Mouse (Mus musculus): Measurements from ENCODE around the gene Aldh3b3. TPM values are rescaled to one million over a fixed set of nuclear protein-coding genes. Genes with fewer than 3 reads are reported as not detected.
"Not testable (repeated sequence)": the region's sequence is repeated elsewhere in the genome, so short reads cannot be mapped to it uniquely, and the experiment has no call there.

The Aldh3b3 gene
- polyA plus RNA-seq, 1 experiment from 2014 or later, result not detected

- no peak overlapping the region for H3K4me3 ChIP-seq (replicated peaks)
- H3K27me3 ChIP-seq, result no peaks in the 10 kb centered on the region
- H3K9me3 ChIP-seq (replicated peaks), result no peaks in the 10 kb centered on the region
- 78% methylated on average over 5 of the region's 5 CpGs for WGBS
- no peak overlapping the region for H3K27ac ChIP-seq
- H3K9ac ChIP-seq, result no peak overlapping the region
- H3K36me3 ChIP-seq, result no peaks in the 10 kb centered on the region
- H3K4me1 ChIP-seq, result peaks cover 13% of the 10 kb centered on the region
- no peak overlapping the region for H3K4me2 ChIP-seq
- ATAC-seq (replicated peaks; ENCODE audit: low FRiP score), result no peak
These were observed 1.8 kb downstream of the Aldh3b3 start for GRCm38 (mm10) chr19:3960211-3960610.

- not testable (repeated sequence) for H3K27ac ChIP-seq; H3K9ac ChIP-seq; ATAC-seq (replicated peaks; ENCODE audit: low FRiP score); H3K36me3 ChIP-seq; H3K4me1 ChIP-seq; H3K4me3 ChIP-seq (replicated peaks); H3K27me3 ChIP-seq; H3K4me2 ChIP-seq; H3K9me3 ChIP-seq (replicated peaks)
- 81% methylated on average over 6 of the region's 6 CpGs for WGBS
These were observed 3.4 kb downstream of the Aldh3b3 start for GRCm38 (mm10) chr19:3961805-3962204.

GRCm38 (mm10) chr19:3962469-3962868, 4.0 kb downstream of the Aldh3b3 start:
- no peaks in the 10 kb centered on the region for H3K27me3 ChIP-seq
- no peak overlapping the region for H3K4me2 ChIP-seq
- no peak overlapping the region for H3K4me3 ChIP-seq (replicated peaks)
- no peak for ATAC-seq (replicated peaks; ENCODE audit: low FRiP score)
- H3K9me3 ChIP-seq (replicated peaks), result no peaks in the 10 kb centered on the region
- H3K9ac ChIP-seq, result no peak overlapping the region
- H3K27ac ChIP-seq, result no peak overlapping the region
- H3K4me1 ChIP-seq, result 0 out of 2 replicates have a peak, but pooled peaks cover 3% of the 10 kb centered on the region
- H3K36me3 ChIP-seq, result no peaks in the 10 kb centered on the region
- WGBS, result 17% methylated on average over 2 of the region's 2 CpGs

- ATAC-seq (replicated peaks; ENCODE audit: low FRiP score), result no peak
- 56% methylated on average over 4 of the region's 4 CpGs for WGBS
- H3K9ac ChIP-seq, result no peak overlapping the region
These were observed 5.6 kb downstream of the Aldh3b3 start for GRCm38 (mm10) chr19:3964030-3964429.

GRCm38 (mm10) chr19:3966330-3967075, 8.1 kb downstream of the Aldh3b3 start:
- Histone ChIP-seq H3K4me1 (0 out of 2 replicates have a peak, but pooled peaks cover 10% of the 10 kb centered on the region), H3K9me3 (replicated peaks) (no peaks in the 10 kb centered on the region), H3K4me3 (replicated peaks) (no peak overlapping the region), H3K27me3 (no peaks in the 10 kb centered on the region), H3K4me2 (no peak overlapping the region), H3K27ac (no peak overlapping the region), H3K9ac (no peak overlapping the region), H3K36me3 (no peaks in the 10 kb centered on the region)
- ATAC-seq (replicated peaks; ENCODE audit: low FRiP score), result no peak
- 78% methylated on average over 11 of the region's 11 CpGs for WGBS

More at GRCm38 (mm10) chr19:3964030-3964429, 5.6 kb downstream of the Aldh3b3 start:
- Histone ChIP-seq H3K4me2 (no peak overlapping the region), H3K36me3 (no peaks in the 10 kb centered on the region), H3K4me1 (no peaks in the 10 kb centered on the region), H3K9me3 (replicated peaks) (no peaks in the 10 kb centered on the region), H3K4me3 (replicated peaks) (no peak overlapping the region), H3K27ac (no peak overlapping the region), H3K27me3 (no peaks in the 10 kb centered on the region)

GRCm38 (mm10) chr19:3967258-3967657, 8.8 kb downstream of the Aldh3b3 start:
- H3K4me1 ChIP-seq, result peaks cover 12% of the 10 kb centered on the region
- WGBS, result 61% methylated on average over 3 of the region's 3 CpGs
- ATAC-seq (replicated peaks; ENCODE audit: low FRiP score), result no peak

GRCm38 (mm10) chr19:3972229-3972628, 13.8 kb downstream of the Aldh3b3 start, which contains the start of gene Aldh3b2:
Aldh3b2 (plus strand) TSS chr19:3972328.
- 11% methylated on average over 9 of the region's 9 CpGs for WGBS
- no peak within 1 kb of the TSS for H3K4me3 ChIP-seq (replicated peaks)

More at GRCm38 (mm10) chr19:3967258-3967657, 8.8 kb downstream of the Aldh3b3 start:
- no peaks in the 10 kb centered on the region for H3K27me3 ChIP-seq
- no peaks in the 10 kb centered on the region for H3K36me3 ChIP-seq
- H3K4me2 ChIP-seq, result no peak overlapping the region
- no peak overlapping the region for H3K4me3 ChIP-seq (replicated peaks)
- H3K27ac ChIP-seq, result no peak overlapping the region
- no peaks in the 10 kb centered on the region for H3K9me3 ChIP-seq (replicated peaks)
- H3K9ac ChIP-seq, result no peak overlapping the region

GRCm38 (mm10) chr19:3974608-3975007, 16.2 kb downstream of the Aldh3b3 start:
- H3K4me2 ChIP-seq; H3K4me3 ChIP-seq (replicated peaks); H3K9me3 ChIP-seq (replicated peaks); H3K27ac ChIP-seq; H3K9ac ChIP-seq; H3K36me3 ChIP-seq; H3K27me3 ChIP-seq; ATAC-seq (replicated peaks; ENCODE audit: low FRiP score): not testable (repeated sequence)
- WGBS, result 84% methylated on average over 6 of the region's 6 CpGs
- peaks cover 13% of the 10 kb centered on the region for H3K4me1 ChIP-seq

More at GRCm38 (mm10) chr19:3972229-3972628, 13.8 kb downstream of the Aldh3b3 start, which contains the start of gene Aldh3b2:
- no peak within 1 kb of the TSS for H3K27ac ChIP-seq
- H3K27me3 ChIP-seq, result no peaks in the 10 kb centered on the region
- H3K4me1 ChIP-seq, result peaks cover 15% of the 10 kb centered on the region
- no peaks in the 10 kb centered on the region for H3K9me3 ChIP-seq (replicated peaks)
- no peak for ATAC-seq (replicated peaks; ENCODE audit: low FRiP score)
- H3K9ac ChIP-seq, result no peak within 1 kb of the TSS
- no peak within 1 kb of the TSS for H3K4me2 ChIP-seq
- no peaks in the 10 kb centered on the region for H3K36me3 ChIP-seq

- WGBS, result 80% methylated on average over 2 of the region's 2 CpGs
- no peak for ATAC-seq (replicated peaks; ENCODE audit: low FRiP score)
These were observed 17.4 kb downstream of the Aldh3b3 start for GRCm38 (mm10) chr19:3975866-3976265.

GRCm38 (mm10) chr19:3980309-3980708, 21.9 kb downstream of the Aldh3b3 start:
- Histone ChIP-seq H3K27me3 (no peaks in the 10 kb centered on the region), H3K4me1 (peaks cover 29% of the 10 kb centered on the region), H3K36me3 (no peaks in the 10 kb centered on the region), H3K9me3 (replicated peaks) (no peaks in the 10 kb centered on the region), H3K27ac (no peak overlapping the region), H3K4me3 (replicated peaks) (no peak overlapping the region), H3K4me2 (no peak overlapping the region), H3K9ac (no peak overlapping the region)
- ATAC-seq (replicated peaks; ENCODE audit: low FRiP score), result peak; percentile 34; the same call in 1 of the 2 replicates
- WGBS, result 16% methylated on average over 4 of the region's 4 CpGs

More at GRCm38 (mm10) chr19:3975866-3976265, 17.4 kb downstream of the Aldh3b3 start:
- no peak overlapping the region for H3K4me2 ChIP-seq
- peaks cover 11% of the 10 kb centered on the region for H3K4me1 ChIP-seq
- no peak overlapping the region for H3K9ac ChIP-seq
- no peaks in the 10 kb centered on the region for H3K9me3 ChIP-seq (replicated peaks)
- no peak overlapping the region for H3K27ac ChIP-seq
- H3K27me3 ChIP-seq, result no peaks in the 10 kb centered on the region
- H3K36me3 ChIP-seq, result no peaks in the 10 kb centered on the region
- H3K4me3 ChIP-seq (replicated peaks), result no peak overlapping the region

- no peak for ATAC-seq (replicated peaks; ENCODE audit: low FRiP score)
- Histone ChIP-seq H3K4me1 (peaks cover 36% of the 10 kb centered on the region), H3K9ac (no peak overlapping the region), H3K4me3 (replicated peaks) (no peak overlapping the region), H3K36me3 (no peaks in the 10 kb centered on the region), H3K27ac (no peak overlapping the region), H3K4me2 (no peak overlapping the region), H3K9me3 (replicated peaks) (no peaks in the 10 kb centered on the region), H3K27me3 (no peaks in the 10 kb centered on the region)
- 79% methylated on average over 9 of the region's 9 CpGs for WGBS
These were observed 22.5 kb downstream of the Aldh3b3 start for GRCm38 (mm10) chr19:3980917-3981316.

- 40% methylated on average over 9 of the region's 9 CpGs for WGBS
- H3K27ac ChIP-seq, result peak overlapping the region; percentile 94
- H3K4me3 ChIP-seq (replicated peaks), result no peak overlapping the region
- H3K9ac ChIP-seq, result no peak overlapping the region
- H3K27me3 ChIP-seq, result no peaks in the 10 kb centered on the region
- H3K4me2 ChIP-seq, result no peak overlapping the region
- peaks cover 57% of the 10 kb centered on the region for H3K4me1 ChIP-seq
- H3K36me3 ChIP-seq, result peaks cover 3% of the 10 kb centered on the region; the same call in 1 of the 2 replicates
- no peak for ATAC-seq (replicated peaks; ENCODE audit: low FRiP score)
- H3K9me3 ChIP-seq (replicated peaks), result no peaks in the 10 kb centered on the region
These were observed 25.2 kb downstream of the Aldh3b3 start for GRCm38 (mm10) chr19:3983527-3984200.

Measured in kidney, embryonic 15.5 days (tissue).